Mouse (Mus musculus) olfactory bulb, adult 2 months (tissue): ENCODE measurements around the gene Tfeb. TPM values are rescaled to one million over a fixed set of nuclear protein-coding genes. Genes with fewer than 3 reads are reported as not detected.
A peak's percentile ranks its signal among the peaks of the same experiment; 100 is the strongest.

ENCODE experiments used
- H3K27ac ChIP-seq: fragments of 200-500 bp; 2 replicates; pipeline ENCODE4 v1.5.1; 2012; ENCODE audit warnings: low read depth, low read length; ENCODE audit not compliant: insufficient read depth
- H3K4me1 ChIP-seq: fragments of 200-500 bp; 2 replicates; pipeline ENCODE4 v1.6.1; 2012; ENCODE audit warnings: low read length; ENCODE audit not compliant: control insufficient read depth, insufficient read depth
- H3K4me3 ChIP-seq: fragments of 200-500 bp; 2 replicates; pipeline ENCODE4 v1.5.1; 2012; ENCODE audit warnings: mild to moderate bottlenecking, low read depth, low read length, moderate library complexity; ENCODE audit not compliant: insufficient read depth
- CTCF ChIP-seq: fragments of 200-500 bp; IDR thresholded peaks from 2 replicates; pipeline ENCODE4 v1.5.1; 2012; ENCODE audit warnings: low read depth, mild to moderate bottlenecking, low read length, moderate library complexity; ENCODE audit not compliant: insufficient read depth
- POLR2A ChIP-seq: fragments of 200-500 bp; IDR thresholded peaks from 2 replicates; pipeline ENCODE4 v1.6.1; 2012; ENCODE audit warnings: mild to moderate bottlenecking, low read depth, low read length, moderate library complexity; ENCODE audit not compliant: insufficient read depth
- WGBS: fragments of 180-500 bp; shearing (Covaris S2); methylation state at CpG from one replicate; pipeline ENCODE4 v1.1.7; 2018; 5-methylcytosine and 5-hydroxymethylcytosine counted together
- polyA plus RNA-seq: library from polyadenylated mRNA; stranded (reverse); fragments of >200 nt; gene quantifications from 2 replicates; pipeline ENCODE4 v1.2.4, GENCODE M21; 2012; ENCODE audit warnings: low replicate concordance; ENCODE audit not compliant: missing spikeins, insufficient read depth, insufficient read length

Gene Tfeb
- polyA plus RNA-seq, 1 experiment, result not detected

DNA sequence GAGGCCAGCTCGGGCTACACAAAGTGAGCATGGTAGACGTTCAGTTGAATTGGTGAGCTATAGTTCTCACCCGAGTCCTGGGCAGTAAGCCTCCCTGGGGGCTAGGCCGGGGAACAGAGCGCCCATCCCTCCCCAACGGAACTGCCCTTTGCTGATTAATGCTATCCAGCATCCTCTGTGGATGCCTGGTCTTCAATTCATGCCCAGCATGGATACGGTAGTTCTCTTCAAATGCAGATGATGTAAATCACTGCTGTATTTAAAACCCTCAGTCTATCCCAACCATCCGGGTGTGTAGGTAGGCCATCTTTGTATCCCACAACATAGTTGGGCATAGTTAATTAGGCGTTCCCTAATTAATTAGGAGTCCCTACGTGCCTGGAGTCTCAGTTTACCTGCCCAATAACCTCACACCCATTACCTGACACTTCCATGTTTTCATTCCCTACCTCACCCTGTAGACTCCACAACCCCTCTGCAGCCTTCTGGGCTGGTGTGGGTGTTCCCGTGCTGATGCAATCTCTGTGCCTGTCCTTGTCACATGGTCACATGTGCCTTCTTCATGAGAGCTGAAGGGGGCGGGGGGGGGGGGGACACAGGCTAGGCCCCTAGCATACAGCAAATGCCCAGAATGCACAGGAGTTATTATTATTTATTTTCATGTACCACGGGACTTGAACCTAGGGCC is 81.4 kb downstream of the Tfeb start:
- TF ChIP-seq CTCF, result no peak
- TF ChIP-seq POLR2A, result no peak
- 86% methylated on average over 13 of the region's 13 CpGs for WGBS
- H3K27ac ChIP-seq, result no peak overlapping the region
- H3K4me1 ChIP-seq, result peaks cover 6% of the 10 kb centered on the region; the same call in 1 of the 2 replicates
- H3K4me3 ChIP-seq, result no peak overlapping the region

DNA sequence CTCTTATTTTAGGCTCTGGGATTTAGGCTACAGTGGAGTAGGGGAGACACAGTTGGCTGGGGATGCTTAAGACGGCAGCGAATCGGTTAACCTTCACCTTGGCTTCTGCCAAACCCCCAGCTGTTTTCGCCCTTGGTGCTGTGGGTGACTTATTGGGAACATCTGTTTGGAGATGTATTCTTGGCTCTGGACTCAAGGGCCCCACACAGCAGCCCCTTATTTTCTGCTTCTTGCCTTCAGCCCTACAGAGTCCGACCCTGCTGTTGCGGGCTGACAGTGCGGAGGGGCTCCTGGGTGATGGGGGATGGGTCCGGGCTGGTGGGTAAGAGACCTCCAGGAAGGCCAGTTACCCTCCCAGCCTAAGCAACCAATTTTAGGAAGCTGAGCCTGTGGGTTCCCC is 84.5 kb downstream of the Tfeb start:
- TF ChIP-seq CTCF (no peak), POLR2A (no peak)
- WGBS, result 85% methylated on average over 8 of the region's 8 CpGs
- H3K4me3 ChIP-seq, result no peak overlapping the region
- no peak overlapping the region for H3K27ac ChIP-seq
- 0 out of 2 replicates have a peak, but pooled peaks cover 2% of the 10 kb centered on the region for H3K4me1 ChIP-seq

DNA sequence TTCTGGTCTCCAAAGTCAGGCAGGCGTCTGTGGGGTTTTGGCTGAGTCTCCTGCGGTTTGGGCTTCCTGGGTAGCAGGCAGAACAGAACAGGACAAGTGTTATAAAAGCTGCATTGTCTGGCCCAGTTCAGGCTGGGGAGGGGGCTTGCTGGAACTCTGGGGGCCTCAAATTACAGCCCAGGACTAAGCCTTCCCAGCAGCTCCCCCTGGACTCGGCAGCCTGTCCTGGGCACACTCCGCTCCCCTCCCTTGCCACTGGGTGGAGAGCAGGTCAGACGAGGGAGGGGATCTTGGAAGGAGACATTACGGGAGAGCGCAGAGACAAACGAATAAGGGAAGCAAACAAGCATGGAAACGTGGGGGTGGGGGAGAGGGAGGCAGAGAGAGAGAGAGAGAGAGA is 94.3 kb downstream of the Tfeb start:
- peaks cover 21% of the 10 kb centered on the region for H3K4me1 ChIP-seq
- TF ChIP-seq CTCF, result no peak
- TF ChIP-seq POLR2A, result no peak
- WGBS, result 54% methylated on average over 9 of the region's 9 CpGs
- no peak overlapping the region for H3K4me3 ChIP-seq
- no peak overlapping the region for H3K27ac ChIP-seq

DNA sequence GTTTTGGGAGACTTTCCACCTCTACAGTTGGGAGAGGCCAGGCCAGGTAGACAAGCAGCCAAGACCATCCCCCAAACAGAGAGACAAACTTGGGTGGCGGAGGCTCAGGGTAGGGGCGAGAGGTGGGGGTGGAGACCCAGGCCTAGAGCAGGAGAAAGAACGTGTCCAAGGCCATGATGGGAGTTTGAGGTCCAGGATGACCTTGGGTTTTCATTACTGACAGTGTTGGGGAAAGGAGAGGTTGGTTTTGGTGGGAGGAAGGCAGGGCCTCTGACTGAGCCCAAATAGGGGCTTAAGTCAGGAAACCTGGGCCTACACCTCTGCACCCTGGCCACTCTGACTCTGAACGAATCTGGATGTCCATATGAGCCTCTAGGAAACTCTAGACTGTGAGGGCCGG is 94.9 kb downstream of the Tfeb start:
- Histone ChIP-seq H3K4me1 (peaks cover 21% of the 10 kb centered on the region), H3K27ac (no peak overlapping the region), H3K4me3 (no peak overlapping the region)
- WGBS, result 78% methylated on average over 5 of the region's 5 CpGs
- TF ChIP-seq POLR2A (no peak), CTCF (no peak)

DNA sequence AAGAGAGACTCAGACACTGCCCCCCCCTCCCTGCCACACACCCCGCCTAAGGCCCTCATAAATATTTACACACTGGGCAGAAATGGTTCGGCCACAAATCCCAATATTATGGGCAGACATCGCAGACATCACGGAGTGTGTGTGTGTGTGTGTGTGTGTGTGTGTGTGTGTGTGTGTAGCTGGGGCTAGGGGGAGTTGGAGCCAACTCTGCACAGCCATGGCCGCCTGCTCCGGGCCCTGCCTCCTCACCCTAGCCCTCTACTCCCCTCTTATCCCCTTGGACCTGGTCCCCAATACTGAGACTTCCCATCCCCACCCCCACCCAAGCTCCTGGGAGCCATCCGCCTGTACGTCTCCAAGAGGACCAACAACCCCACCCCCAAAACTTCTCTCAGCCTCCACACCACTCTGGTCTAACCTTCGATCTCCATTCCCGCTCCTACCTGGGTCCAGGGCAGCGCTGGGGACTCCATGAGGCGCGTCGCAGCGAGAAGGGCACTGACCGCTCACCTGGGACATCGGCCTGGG is 95.7 kb downstream of the Tfeb start:
- Histone ChIP-seq H3K4me1 (peaks cover 21% of the 10 kb centered on the region), H3K27ac (no peak overlapping the region), H3K4me3 (peak overlapping the region; percentile 36)
- 11% methylated on average over 17 of the region's 17 CpGs for WGBS
- TF ChIP-seq POLR2A (no peak), CTCF (no peak)

DNA sequence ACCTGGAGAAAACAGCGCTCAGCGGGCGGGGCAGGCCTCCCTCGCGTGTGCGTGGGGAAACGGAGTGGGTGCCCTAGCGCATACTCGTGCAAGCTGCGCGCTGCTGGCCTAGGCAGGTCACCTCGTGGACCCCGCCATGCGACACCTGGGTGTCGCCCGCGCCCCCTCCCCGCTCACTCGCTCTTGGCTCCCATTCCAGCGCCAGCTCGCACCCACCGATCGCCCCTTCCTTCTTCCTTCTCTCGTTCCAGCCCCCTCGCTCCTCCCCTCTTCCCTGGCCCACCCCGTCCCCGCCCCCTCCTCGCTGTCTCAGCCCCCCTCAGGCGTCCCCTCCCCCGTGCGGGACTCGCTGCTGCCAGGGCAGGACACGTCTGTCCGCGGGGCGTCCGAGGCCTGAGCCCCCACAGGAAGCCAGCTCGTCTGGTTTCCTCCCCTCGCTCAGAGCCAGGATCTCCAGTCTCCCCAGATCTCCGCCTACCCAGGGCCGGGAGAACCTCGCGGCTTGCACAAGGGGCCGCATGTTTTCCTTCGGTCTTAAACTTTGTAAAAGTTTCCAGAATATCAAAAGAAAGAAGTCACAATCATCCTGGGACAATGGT is 96.3 kb downstream of the Tfeb start:
- no peak for TF ChIP-seq POLR2A
- TF ChIP-seq CTCF, result no peak
- Histone ChIP-seq H3K4me3 (peak overlapping the region; percentile 36), H3K27ac (no peak overlapping the region), H3K4me1 (peaks cover 21% of the 10 kb centered on the region)
- WGBS, result under 1% methylated on average over 42 of the region's 45 CpGs

DNA sequence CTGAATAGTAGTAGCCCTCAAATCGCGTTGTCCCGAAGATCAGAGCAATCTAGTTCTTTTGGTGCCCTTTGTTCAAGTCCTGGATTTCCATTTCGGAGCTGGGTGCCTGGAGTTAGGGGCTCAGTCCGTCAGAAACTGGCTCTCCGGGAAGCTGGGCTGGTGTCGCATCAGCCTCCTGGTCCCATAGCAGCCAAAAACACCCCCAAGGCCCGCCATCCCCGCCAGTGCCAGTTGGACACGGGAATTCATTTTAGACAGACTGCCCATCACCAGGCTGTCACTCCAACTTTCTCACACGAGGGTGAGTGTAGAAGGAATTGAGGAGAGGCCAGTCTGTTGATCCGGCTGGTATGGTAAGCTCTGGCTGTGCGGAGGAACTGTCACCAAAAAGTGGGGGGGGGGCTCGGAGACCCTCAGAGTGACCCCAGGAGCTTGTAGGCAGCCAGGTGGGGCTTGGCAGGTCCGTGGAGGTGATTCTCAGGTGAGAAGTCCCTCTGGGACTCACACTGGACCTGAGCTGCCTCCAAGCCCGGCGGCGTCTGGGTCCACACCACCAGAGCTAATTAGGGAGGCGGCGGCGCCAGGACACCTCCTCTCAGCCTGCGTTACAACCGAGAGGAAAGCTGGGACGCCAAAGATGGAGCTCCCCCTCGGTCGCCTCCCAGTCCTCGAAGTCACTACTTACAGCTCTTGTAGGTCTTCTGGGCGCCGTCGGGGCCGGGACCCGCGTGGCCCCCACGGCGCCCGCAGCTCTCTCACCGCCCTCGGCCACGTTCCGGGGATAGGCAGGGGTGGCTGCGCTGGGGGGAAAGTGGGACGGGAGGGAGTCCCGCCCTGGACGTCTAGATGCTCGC is 97.0 kb downstream of the Tfeb start:
- Histone ChIP-seq H3K4me3 (peak overlapping the region; percentile 36; the same call in 1 of the 2 replicates), H3K4me1 (peaks cover 21% of the 10 kb centered on the region), H3K27ac (no peak overlapping the region)
- WGBS, result 2% methylated on average over 45 of the region's 45 CpGs
- TF ChIP-seq CTCF, result no peak
- TF ChIP-seq POLR2A, result no peak

DNA sequence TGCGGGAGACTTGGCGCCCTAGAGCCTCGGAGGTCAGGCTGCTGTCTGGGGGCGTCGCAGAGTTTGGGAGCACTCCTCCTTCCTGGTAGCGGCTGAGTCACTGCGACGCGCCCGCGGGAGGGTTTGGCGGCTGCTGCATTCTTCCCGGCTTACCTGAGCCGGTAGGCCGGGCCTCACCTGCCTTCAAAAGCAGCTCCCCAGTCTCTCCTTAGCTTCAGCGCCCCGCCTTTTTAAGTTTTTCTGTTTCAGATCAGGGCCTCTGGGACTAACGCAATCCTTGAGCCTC is 97.6 kb downstream of the Tfeb start, which contains the start of gene Mdfi:
TSS of gene Mdfi (minus strand) at position 210 of the 286 bp plus-strand sequence.
- no peak for TF ChIP-seq CTCF
- no peak for TF ChIP-seq POLR2A
- H3K27ac ChIP-seq, result no peak within 1 kb of the TSS
- 0 out of 2 replicates have a peak within 1 kb of the TSS, but pooled peaks have one; percentile 36 for H3K4me3 ChIP-seq
- H3K4me1 ChIP-seq, result peaks cover 21% of the 10 kb centered on the region
- 9% methylated on average over 18 of the region's 18 CpGs for WGBS

DNA sequence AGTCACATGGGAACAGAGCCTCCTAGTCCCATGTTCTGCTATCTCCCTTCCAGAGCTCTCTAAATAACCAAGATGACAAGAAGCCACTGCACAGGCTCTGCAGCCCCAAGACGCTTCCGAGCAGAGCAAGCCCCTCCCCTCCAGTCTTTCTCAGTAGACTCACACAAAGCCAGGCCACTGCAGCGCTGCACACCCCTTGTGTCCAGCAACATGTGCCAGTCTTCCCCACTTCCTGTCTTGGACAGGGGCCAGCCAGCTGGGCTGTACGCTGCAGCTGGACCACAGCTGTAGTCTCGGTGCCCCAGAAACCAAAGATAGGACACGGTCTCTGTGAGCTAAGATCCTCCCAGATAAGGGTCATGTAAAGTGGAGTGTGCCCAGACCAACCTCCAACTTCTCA is 101.0 kb downstream of the Tfeb start:
- TF ChIP-seq CTCF (no peak), POLR2A (no peak)
- Histone ChIP-seq H3K4me1 (peaks cover 25% of the 10 kb centered on the region), H3K27ac (no peak overlapping the region), H3K4me3 (no peak overlapping the region)
- whole genome bisulfite sequencing, result 48% methylated on average over 6 of the region's 6 CpGs

DNA sequence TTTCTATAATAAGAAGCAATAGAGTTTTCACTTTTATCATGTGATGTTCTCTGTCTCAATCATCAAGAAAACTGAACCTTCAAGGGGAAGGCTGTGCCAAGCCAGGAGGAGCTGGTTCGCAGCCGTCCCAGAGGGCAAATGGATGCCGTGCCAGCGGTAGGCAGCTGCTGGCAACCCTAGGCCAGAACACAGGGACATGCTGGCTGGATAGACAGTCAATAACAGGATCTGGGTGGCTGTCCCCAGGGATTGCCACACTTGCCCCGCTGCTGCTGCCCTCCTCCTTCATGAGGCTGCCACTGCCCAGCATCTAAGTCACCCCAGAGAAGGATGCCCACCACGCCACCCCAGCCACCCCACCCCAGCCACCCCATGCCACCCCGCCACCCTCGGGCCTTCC is 104.7 kb downstream of the Tfeb start:
- TF ChIP-seq POLR2A, result no peak
- no peak for TF ChIP-seq CTCF
- Histone ChIP-seq H3K4me1 (peaks cover 8% of the 10 kb centered on the region), H3K4me3 (no peak overlapping the region), H3K27ac (no peak overlapping the region)
- 76% methylated on average over 8 of the region's 8 CpGs for WGBS

Other genes with a start within 250 kb of the Tfeb start
- gene Taf8, start 234.7 kb upstream of the Tfeb start, polyA plus RNA-seq, result not detected in 2 replicates
- 292 and 423 TPM in 2 replicates for gene Ccnd3, start 232.0 kb upstream of the Tfeb start, polyA plus RNA-seq
- not detected in 2 replicates for gene Bysl, start 125.5 kb upstream of the Tfeb start, polyA plus RNA-seq
- not detected in 2 replicates for gene Med20, start 125.4 kb upstream of the Tfeb start, polyA plus RNA-seq
- gene Gm20517, start 125.4 kb upstream of the Tfeb start, polyA plus RNA-seq, result not detected in 2 replicates
- not detected in 2 replicates for gene Usp49, start 106.3 kb upstream of the Tfeb start, polyA plus RNA-seq
- gene Tomm6, start 48.6 kb upstream of the Tfeb start, polyA plus RNA-seq, result not detected in 2 replicates
- gene Frs3, start 48.0 kb upstream of the Tfeb start, polyA plus RNA-seq, result not detected in 2 replicates
- gene Gm21981, start 42.6 kb upstream of the Tfeb start, polyA plus RNA-seq, result not detected in 2 replicates
- gene Prickle4, start 42.3 kb upstream of the Tfeb start, polyA plus RNA-seq, result not detected in 2 replicates
- not detected in 2 replicates for gene Pgc, start 10.2 kb upstream of the Tfeb start, polyA plus RNA-seq
- not detected in 2 replicates for gene Mdfi, start 97.7 kb downstream of the Tfeb start, polyA plus RNA-seq
- not detected in 2 replicates for gene Foxp4, start 187.6 kb downstream of the Tfeb start, polyA plus RNA-seq